Mouse (Mus musculus) ovary, adult 10 weeks (tissue): Measurements from ENCODE around the gene Rhbdl1. TPM values are rescaled to one million over a fixed set of nuclear protein-coding genes. Genes with fewer than 3 reads are reported as not detected.

Source experiments
- polyA plus RNA-seq: library from polyadenylated mRNA; stranded (reverse); fragments of 350-450 nt; fragmentation: Illumina TruSeq; extraction: RNeasy Lipid Tissue Mini Kit (QIAGEN cat#74804); gene quantifications from one replicate; pipeline ENCODE4 v1.2.3, GENCODE M21; 2014

Rhbdl1 gene
- polyA plus RNA-seq: not detected

DNA sequence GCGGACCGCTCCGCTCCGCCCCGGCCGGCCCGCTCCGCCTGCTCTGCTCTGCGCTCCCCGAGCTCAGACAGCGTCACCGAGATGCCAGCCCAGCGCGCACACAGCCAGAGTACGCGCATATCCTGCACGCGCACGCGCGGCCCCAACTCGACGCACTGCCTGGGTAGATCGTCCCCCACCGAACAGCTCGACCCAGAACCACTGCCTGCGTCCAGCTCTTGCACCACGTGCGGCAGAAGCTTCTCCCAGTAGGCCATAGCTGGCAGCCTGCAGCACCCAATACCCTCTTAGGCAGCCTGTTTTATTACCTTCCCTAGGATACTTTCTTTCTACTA lies at the start of gene Rhbdl1:
Rhbdl1 (minus strand) TSS at position 220 of the 335 bp plus-strand sequence.

DNA sequence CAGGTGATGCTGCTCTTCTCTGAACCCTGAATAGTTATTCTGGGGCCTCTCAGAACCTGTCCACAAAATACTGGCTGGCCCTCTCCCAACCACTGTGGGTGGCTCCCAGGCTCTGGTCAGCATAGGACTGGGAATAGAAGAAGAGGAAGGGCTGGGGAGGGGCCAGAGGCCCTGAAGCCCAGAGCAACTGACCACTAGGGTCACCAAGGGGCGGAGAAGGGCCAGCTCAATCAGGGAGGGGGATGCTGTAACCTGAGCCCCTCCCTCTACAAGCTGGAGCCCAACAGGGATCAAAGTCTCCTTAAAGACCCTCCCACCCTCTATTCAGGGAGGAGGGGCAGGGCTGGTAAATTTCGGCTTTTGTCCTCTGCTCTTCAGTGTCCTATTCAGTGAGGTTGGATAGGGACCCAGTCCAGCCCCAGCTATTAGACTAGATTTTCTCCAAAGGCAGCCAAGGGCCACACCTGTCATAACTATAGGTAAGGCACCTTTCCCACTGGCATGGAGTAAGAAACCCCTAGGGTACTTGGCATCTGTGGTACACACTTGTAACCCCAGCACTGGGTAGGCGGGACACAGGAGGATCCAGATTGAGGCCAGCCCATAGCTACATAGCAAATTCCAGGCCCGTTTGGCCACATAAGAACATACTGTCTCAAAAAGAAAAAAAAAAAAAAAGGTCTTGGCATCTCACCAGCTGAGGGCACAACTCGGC lies 43.3 kb upstream of the Rhbdl1 start, which contains the start of gene Wfikkn1:
Wfikkn1 (minus strand) TSS at position 663 of the 715 bp plus-strand sequence.

DNA sequence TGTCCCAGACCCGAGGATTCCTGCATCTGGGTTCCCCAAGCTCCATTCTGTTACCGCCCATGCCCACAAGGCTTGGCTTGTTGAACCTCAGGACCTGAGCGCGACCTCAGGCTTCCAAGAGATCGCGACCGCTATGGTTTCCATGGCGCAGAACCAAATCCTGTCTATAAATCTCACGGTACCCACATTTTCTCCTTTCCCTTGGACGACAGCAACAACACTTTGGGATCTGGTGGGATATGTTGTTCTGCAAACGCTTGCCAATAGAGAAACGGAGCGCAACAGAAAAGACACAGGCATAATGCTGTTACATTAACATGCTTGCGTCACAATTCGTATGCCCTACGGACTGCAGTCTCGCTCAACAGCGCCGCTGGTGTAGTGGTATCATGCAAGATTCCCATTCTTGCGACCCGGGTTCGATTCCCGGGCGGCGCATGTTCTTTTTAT lies 37.7 kb upstream of the Rhbdl1 start, which contains the start of gene Mettl26:
Mettl26 (plus strand) TSS at position 354 of the 450 bp plus-strand sequence.

DNA sequence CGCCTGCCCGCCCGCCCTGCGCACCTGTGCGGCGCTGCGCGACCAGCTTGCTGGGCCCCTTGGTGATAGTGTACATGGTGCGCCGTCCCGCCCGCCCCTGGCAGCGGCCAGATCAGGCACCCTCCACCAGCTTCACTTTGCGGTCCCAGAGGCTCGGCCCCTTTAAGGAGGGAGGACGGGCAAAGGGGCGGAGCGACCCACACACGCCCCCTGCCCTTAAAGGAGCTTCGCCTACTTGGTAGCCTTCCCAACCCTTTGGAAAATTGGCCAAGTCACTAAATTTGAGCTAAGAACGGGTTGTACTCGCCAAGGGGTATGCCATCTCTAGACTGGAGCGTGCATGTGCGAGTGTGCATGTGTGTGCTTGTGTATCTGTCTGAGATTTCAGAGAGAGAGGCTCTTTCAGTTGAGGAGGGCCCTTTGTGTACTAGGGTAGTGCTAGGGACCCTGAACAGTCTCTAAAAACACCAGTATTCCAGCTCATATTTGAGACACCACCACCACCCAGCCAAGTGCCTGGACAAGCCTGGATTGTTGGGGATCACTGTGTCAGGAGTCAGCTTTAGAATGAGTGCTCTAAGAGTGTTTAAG lies 31.6 kb upstream of the Rhbdl1 start, which contains the start of gene Mcrip2:
Mcrip2 (minus strand) TSS at position 164 of the 591 bp plus-strand sequence.

DNA sequence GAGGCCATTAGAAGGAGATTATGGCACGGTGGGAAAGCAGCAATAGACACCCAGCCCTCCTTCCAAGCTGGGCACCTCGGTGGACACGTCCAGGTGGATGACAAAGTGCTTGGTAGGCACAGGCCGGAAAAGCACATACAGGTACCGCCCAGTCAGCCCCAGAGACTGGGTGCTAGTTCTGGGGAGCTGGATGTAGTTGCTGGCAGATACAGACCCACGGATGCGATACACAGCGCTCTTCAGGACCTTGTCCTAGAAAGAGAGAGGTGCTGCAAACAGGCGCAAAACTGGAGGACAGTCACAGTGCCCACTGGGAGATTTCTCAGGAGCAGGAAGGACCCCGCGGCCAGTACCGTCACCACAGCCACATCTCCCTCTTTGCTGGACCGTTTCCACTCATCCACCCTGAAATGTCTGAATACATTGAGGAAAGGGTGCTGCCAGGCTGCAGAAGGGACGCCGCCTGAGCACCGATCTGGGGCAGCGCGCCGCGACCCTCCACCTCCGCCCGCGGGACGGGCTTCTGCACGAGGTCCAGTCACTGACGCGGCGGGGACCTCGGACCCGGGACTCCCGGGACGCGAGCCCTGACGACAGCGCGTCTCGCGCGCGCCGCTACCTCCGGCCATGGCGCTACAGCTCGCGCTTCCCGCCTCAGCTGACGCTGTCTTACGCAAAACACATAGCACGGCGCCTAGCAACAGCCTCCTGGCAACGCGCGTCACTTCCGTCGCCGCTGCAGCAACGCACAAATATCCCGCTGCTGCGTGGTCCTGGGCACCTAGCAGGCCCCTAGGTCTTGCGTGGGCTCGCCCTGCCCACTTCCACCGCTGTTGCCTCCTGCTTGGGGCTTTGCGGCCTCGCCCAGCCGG lies 24.0 kb upstream of the Rhbdl1 start, which contains the start of gene Wdr90:
Wdr90 (minus strand) TSS at position 670 of the 872 bp plus-strand sequence.

DNA sequence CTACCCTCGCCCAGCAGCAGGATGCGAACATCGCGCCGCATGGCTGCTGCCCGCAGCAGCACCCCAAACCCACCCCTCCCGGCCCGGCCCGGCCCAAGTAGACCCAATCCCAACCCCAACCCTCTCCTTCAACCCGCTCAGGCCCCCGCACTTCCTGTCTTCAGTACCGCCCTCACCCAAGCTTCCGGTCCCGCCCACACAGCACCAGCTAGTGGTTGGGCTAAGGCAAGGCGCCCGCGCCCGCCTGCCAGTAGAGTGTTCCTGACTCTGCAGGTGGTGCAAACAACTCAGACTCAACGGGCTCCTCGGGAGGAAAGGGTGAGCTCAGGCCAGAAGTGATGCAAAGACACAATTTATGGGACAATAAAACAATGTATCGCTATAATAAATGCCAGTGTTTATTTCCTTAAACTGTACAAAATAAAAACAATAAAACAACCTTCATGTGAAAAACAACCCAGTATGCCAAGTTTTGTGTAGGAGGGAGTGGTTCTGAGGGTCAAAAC lies 7.4 kb upstream of the Rhbdl1 start, which contains the start of gene Rhot2:
Rhot2 (minus strand) TSS at position 456 of the 506 bp plus-strand sequence.

DNA sequence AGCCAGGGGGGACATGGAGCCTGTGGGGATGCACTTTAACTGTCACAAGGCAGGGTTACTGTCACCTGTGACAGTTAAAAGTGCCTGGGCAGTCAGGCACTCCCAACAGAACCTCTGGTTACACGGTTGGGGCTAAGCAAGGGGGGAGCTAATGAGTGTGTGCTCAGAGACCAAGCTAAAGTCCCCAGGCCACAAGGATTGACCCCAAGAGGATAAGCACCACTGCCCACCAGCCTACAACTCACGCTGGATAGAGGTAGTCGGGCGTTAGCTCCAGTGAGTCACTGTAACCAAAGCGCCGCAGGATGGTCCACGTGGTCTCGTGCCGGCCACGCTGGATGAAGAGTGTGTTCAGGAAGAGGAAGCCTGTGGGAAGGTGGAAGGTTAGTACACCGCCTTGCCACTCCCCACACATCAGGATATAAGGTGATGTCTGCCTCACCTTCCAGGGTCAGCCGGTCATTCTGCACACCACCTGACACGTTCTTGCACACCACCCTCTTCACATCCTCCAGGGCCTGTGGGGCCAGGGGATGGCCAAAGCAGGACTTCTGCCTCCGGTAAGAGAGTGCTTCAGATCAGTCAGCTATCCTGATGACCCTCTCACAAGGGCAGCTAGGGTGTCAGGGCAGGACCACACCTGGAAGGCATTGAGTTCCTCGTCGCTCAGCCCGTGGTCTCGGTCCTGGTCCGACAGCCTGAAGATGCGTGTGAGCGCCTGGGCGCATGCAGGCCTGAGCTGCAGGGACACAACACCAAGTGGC lies 4.2 kb upstream of the Rhbdl1 start, which contains the start of gene Gm20683:
Gm20683 (minus strand) TSS at position 647 of the 764 bp plus-strand sequence.

DNA sequence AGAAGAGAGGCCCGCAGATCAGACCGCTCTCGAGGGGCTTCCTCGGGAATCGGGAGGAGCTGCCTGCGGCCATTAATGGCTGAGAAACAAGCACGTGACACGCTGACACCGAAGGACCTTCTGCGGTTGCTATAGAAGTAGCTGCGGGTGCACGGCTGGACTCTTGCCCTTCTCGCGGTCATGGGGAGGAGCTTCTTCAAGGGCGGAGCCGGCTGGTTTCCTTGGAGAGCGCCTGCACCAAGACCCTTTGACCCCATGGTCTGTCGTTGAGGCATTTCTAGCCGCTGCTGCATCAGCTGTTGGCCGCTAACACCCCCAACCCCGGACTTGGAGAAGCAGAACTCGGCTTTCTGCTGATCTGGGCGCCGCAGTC lies 3.8 kb downstream of the Rhbdl1 start, which contains the start of gene Stub1:
Stub1 (minus strand) TSS at position 114 of the 373 bp plus-strand sequence.

DNA sequence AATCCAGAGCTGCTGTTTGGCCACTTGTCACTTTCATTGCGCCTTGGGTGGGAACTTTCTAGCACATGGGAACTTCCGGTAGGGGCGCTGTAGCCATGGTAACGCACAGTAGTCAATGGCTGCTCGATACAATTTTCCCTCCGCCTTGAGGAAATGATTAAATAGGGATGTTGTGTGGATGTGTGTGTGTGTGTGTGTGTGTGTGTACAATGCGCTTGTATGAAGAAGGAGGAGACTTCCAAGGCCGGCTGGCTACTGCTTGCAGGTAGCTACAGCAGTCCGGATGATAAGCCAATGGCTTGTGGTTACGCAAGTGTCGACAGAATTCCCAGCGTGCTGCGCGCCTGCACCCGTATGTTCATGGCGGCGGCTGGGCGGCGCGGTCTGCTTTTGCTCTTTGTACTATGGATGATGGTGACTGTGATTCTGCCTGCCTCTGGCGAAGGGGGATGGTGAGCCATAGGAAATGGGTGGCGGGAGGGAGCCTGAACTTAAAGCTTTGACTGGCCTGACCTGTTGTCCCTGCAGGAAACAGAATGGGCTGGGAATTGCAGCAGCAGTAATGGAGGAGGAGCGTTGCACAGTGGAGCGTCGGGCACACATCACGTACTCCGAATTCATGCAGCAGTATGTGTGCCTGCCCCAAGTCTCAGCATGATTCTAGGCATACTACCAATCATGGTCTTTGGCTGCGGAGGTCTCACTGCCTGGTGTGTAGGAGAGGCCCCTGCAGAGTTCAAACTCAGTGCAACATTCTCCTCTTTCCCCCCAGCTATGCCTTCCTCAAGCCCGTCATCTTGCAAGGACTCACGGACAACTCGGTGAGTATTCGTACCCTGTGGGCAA lies 8.2 kb downstream of the Rhbdl1 start, which contains the start of gene Jmjd8:
Jmjd8 (plus strand) TSS at position 156 of the 846 bp plus-strand sequence.

DNA sequence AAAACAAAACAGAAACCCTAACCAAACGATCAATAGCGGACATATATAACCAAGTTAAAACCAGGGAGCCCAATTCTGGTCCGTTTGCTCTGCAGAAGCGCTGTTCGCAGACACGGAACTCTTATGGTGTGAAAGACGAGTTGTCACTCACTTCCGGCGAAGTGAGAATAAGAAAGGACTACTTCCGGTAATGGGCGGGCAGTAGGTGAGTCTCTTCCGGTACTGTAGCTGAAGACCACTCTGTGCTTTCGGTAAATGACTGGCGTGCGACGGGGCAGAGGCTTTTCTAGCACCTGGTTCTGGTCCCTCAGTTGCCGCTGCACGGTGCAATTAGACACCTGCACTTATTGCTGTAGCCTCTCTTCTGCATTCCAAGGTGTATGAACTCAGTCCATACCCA lies 13.6 kb downstream of the Rhbdl1 start, which contains the start of gene Wdr24:
Wdr24 (plus strand) TSS at position 176 of the 400 bp plus-strand sequence.

DNA sequence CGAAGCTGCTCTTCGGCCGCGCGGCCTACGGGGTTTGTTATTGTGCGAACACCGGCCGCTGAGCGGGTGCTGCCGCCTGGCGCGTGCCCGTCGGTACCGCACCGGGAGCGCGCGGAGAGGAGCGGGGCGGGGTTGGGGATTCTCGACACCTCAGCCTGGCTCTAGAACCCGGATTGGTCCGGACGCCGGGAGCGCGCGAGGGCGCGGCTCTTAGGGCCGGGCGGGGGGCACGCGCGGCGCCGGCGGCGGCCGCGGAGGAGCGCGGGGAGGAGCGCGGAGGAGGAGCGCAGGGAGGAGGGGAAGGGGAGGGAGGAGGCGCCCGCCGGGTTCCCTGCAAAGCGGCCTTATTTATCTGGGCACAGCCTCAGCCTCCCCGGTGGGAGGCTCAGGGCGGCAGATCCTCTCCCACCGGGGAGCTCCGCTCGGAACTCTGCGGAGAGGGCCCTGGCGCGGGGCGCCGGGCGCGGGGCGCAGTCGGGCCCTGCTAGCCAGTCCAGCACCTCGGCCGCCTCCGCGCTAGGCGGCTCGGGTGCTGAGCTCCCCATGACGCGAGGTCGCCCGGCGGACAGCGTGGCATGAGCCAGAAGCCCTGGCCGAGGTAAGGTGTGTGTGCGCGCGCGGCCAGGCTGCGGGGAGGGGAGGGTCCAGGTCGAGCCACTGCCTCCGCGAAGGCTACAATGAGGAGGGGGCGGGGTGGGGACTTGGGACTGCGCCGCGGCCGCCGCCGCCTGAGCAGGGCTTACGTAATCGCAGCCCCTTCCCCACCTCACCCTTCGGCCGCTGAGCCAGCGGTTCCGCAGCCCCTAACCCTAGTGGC lies 28.1 kb downstream of the Rhbdl1 start, which contains the start of gene Fbxl16:
Fbxl16 (plus strand) TSS at position 297 of the 817 bp plus-strand sequence.

DNA sequence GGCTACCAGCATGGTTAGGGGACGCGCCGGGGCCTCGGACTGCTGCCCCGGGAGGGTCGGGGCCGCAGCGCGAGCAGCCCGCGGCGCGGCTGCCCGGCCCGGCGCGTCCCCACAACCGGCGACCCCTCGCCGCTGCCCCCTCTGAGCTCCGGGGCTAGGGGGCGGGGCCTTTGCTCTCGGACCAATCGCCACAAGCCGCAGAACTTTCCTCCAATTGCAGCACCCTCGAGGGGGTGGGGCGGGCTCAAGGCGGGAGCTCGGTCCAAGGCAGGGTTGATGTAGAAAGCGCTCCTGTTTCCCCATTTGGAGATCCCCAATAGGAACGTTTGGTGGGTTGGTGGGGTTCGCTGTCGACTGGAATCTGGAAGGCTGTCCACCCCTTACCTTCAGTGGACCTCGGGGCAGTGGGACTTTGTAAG lies 40.1 kb downstream of the Rhbdl1 start, which contains the start of gene Metrn:
Metrn (minus strand) TSS at position 186 of the 419 bp plus-strand sequence.

DNA sequence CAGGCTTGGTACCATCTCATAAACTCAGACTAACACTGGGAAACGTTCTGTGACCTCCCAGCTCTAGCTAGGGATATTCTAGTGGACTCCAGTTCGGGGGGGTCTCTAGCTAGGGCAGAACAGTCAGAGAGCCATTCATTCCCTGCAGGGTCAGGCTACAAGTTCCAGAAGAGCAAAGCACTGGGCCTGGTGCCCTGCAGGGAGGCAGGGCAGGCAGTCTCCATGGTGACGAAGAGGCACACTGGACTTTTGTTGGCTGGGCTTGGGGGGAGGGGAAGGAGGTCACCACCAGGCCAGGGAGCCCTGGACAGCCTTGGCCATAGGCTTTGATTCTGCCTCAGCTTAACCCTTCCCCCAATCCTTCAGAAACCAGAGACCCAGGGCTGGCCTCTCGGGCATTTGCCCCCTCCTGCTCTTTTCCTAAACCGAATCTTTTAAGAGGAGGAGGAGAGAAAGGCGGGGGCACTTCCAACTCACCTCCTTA lies 41.4 kb downstream of the Rhbdl1 start, which contains the start of gene AC134908.4:
AC134908.4 (minus strand) TSS at position 51 of the 484 bp plus-strand sequence.

DNA sequence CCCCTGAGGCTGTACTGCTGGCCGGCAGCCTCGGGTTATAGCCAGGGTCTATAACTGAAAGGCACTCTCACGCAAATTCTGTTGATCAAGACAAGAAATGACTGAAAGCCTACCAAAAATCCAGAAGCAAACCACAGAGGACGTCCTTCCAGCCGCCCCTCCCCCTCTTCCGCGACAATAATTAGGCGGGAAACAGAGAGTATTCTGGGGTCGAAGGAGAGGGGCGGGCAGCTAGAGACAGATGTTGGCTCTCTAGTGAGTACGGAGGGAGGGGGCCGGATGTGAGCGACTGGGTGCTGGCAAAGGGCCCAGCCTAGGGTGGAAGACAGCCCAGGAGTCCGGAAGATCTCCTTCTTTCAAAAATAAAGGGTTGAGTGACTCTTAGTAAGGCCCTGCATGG lies 44.5 kb downstream of the Rhbdl1 start, which contains the start of gene Fam173a:
Fam173a (minus strand) TSS at position 287 of the 400 bp plus-strand sequence.

DNA sequence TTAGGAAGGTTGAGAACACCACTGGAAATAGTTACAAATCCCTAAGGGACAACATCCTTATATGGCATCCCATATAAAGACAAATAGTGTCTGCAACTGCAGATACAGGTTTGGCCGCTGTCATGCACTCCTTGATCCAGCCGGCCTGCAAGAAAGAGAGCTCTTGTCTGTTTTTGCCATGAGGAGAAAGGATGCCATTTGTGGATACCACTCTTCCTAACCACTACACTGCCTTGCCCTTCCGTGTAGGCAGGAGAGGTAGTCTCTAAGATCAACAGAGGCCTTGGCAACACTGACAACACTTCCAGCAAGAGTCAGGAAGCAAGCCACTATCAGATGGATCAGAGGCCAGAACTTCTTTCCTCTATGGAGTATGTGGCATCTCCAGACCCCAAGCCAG lies 50.8 kb downstream of the Rhbdl1 start, which contains the start of gene Ccdc78:
Ccdc78 (plus strand) TSS at position 301 of the 400 bp plus-strand sequence.

DNA sequence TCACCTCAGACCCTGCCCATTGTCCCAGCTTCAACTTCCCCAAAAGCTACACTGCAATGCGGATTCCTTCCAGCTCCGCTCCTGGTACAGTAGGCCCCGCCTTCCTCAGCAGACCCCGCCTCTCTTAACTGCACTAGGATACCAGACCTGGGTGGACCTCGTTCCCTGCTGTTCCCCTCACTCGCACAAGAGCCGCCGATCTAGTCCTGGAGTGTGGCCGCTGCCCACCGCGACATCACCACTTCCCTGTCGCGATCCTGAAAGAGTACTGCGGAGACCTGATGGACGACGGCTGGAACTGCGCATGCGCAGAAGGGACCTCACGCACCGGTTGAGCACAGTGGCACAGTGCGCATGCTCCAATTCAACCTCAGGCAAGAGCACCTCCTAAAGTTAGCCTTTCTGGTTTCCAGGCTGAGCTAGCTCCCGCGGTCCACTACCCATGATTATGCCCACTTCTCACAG lies 51.8 kb downstream of the Rhbdl1 start, which contains the start of gene Haghl:
Haghl (minus strand) TSS at position 393 of the 465 bp plus-strand sequence.

